Mouse (Mus musculus): Measurements from ENCODE around the gene Wdr48.

DNA sequence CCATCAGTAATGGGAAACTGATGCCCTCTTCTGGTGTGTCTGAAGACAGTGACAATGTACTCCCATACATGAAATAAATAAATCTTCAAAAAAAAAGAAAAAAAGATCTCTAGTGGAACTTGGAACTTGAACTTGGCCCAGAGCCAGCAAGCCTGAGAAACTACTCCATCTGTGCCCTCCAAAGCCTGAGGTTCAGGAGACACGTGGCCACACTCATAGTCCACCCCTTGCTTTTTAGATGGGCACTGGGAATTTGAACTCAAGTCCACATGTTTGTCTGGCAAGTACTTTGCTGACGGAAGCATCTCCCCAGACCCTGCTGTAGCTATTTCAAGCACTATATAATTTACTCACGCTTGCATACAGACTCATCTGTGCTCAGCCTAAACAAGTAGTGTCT is 70.5 kb downstream of the Wdr48 start:
- TF ChIP-seq CTCF (IDR thresholded peaks at IDR 0.05; ENCODE audit: borderline replicate concordance, insufficient read depth, low read depth, low read length) (no peak), POLR2A (IDR thresholded peaks at IDR 0.05; ENCODE audit: borderline replicate concordance, insufficient read depth, low read length) (no peak)

Data from cerebellum, adult 2 months (tissue).